Mouse (Mus musculus): ENCODE results near the gene Igfbp4. TPM values are rescaled to one million over a fixed set of nuclear protein-coding genes. Genes with fewer than 3 reads are reported as not detected.

Igfbp4 gene
- polyA plus RNA-seq, 1 experiment from 2014 or later, result 228 TPM

GRCm38 (mm10) chr11:99101693-99102092 is 60.6 kb downstream of the Igfbp4 start:
- Histone ChIP-seq H3K9ac (ENCODE audit: low read length) (no peak overlapping the region), H3K36me3 (ENCODE audit: control insufficient read depth, insufficient read depth, low read length) (no peaks in the 10 kb centered on the region), H3K4me2 (replicated peaks; ENCODE audit: low read depth) (no peak overlapping the region), H3K27me3 (ENCODE audit: control insufficient read depth, insufficient read depth, low read length) (no peaks in the 10 kb centered on the region), H3K4me1 (replicated peaks; ENCODE audit: control insufficient read depth, insufficient read depth) (peaks cover 5% of the 10 kb centered on the region), H3K27ac (replicated peaks) (no peak overlapping the region), H3K9me3 (ENCODE audit: control insufficient read depth, low read length) (no peaks in the 10 kb centered on the region), H3K4me3 (ENCODE audit: low read depth, low read length) (no peak overlapping the region)
- WGBS, result 61% methylated on average over 8 of the region's 8 CpGs
- ATAC-seq (ENCODE audit: low FRiP score, low TSS enrichment) (no peak), DNase-seq (ENCODE audit: low spot score) (no peak)
- TF ChIP-seq CTCF (IDR thresholded peaks at IDR 0.05; ENCODE audit: low read depth) (no peak), EP300 (optimal IDR thresholded peaks at IDR 0.05) (no peak)

- H3K27ac ChIP-seq (replicated peaks), result no peak overlapping the region
Measured at GRCm38 (mm10) chr11:99102575-99103270, 61.7 kb downstream of the Igfbp4 start.

More at GRCm38 (mm10) chr11:99102575-99103270, 61.7 kb downstream of the Igfbp4 start:
- DNase-seq (ENCODE audit: low spot score), result no peak
- Histone ChIP-seq H3K4me2 (replicated peaks; ENCODE audit: low read depth) (no peak overlapping the region), H3K4me3 (ENCODE audit: low read depth, low read length) (no peak overlapping the region), H3K36me3 (ENCODE audit: control insufficient read depth, insufficient read depth, low read length) (no peaks in the 10 kb centered on the region), H3K9me3 (ENCODE audit: control insufficient read depth, low read length) (no peaks in the 10 kb centered on the region), H3K9ac (ENCODE audit: low read length) (no peak overlapping the region), H3K4me1 (replicated peaks; ENCODE audit: control insufficient read depth, insufficient read depth) (peaks cover 9% of the 10 kb centered on the region), H3K27me3 (ENCODE audit: control insufficient read depth, insufficient read depth, low read length) (no peaks in the 10 kb centered on the region)
- TF ChIP-seq EP300 (optimal IDR thresholded peaks at IDR 0.05) (no peak), CTCF (IDR thresholded peaks at IDR 0.05; ENCODE audit: low read depth) (no peak)
- no peak for ATAC-seq (ENCODE audit: low FRiP score, low TSS enrichment)
- WGBS, result 80% methylated on average over 9 of the region's 9 CpGs

Other genes with a start within 250 kb of the Igfbp4 start
- gene Msl1, start 245.7 kb upstream of the Igfbp4 start, polyA plus RNA-seq (2015; fragmentation: Nextera tagmentation; extraction: Ambion mirVana), result 11.3 and 13.8 TPM in 2 replicates
- gene Casc3, start 236.3 kb upstream of the Igfbp4 start, polyA plus RNA-seq (2015; fragmentation: Nextera tagmentation; extraction: Ambion mirVana), result 12.4 and 14.8 TPM in 2 replicates
- gene Rapgefl1, start 204.5 kb upstream of the Igfbp4 start, polyA plus RNA-seq (2015; fragmentation: Nextera tagmentation; extraction: Ambion mirVana), result 6.9 and 7.7 TPM in 2 replicates
- gene Wipf2, start 177.6 kb upstream of the Igfbp4 start, polyA plus RNA-seq (2015; fragmentation: Nextera tagmentation; extraction: Ambion mirVana), result 4.9 and 5.3 TPM in 2 replicates
- 6.6 and 7.0 TPM in 2 replicates for gene Cdc6, start 133.4 kb upstream of the Igfbp4 start, polyA plus RNA-seq (2015; fragmentation: Nextera tagmentation; extraction: Ambion mirVana)
- 20.1 and 25.9 TPM in 2 replicates for gene Rara, start 113.4 kb upstream of the Igfbp4 start, polyA plus RNA-seq (2015; fragmentation: Nextera tagmentation; extraction: Ambion mirVana)
- 1.9 and 2.1 TPM in 2 replicates for gene Gjd3, start 58.2 kb upstream of the Igfbp4 start, polyA plus RNA-seq (2015; fragmentation: Nextera tagmentation; extraction: Ambion mirVana)
- gene Top2a, start 17.1 kb upstream of the Igfbp4 start, polyA plus RNA-seq (2015; fragmentation: Nextera tagmentation; extraction: Ambion mirVana), result 31.6 and 44.5 TPM in 2 replicates
- gene Tns4, start 48.1 kb downstream of the Igfbp4 start, polyA plus RNA-seq (2015; fragmentation: Nextera tagmentation; extraction: Ambion mirVana), result 0.82 and 1.1 TPM in 2 replicates
- 0.05 and 0.07 TPM in 2 replicates for gene Ccr7, start 113.8 kb downstream of the Igfbp4 start, polyA plus RNA-seq (2015; fragmentation: Nextera tagmentation; extraction: Ambion mirVana)
- 90.3 and 91.6 TPM in 2 replicates for gene Smarce1, start 189.8 kb downstream of the Igfbp4 start, polyA plus RNA-seq (2015; fragmentation: Nextera tagmentation; extraction: Ambion mirVana)
- gene Krt222, start 202.8 kb downstream of the Igfbp4 start, polyA plus RNA-seq (2015; fragmentation: Nextera tagmentation; extraction: Ambion mirVana), result 0.25 and 0.33 TPM in 2 replicates
- gene Krt24, start 244.0 kb downstream of the Igfbp4 start, polyA plus RNA-seq (2015; fragmentation: Nextera tagmentation; extraction: Ambion mirVana), result not detected in 2 replicates

All from stomach, postnatal 0 days (tissue).